Mouse (Mus musculus) heart, embryonic 10.5 days (tissue): ENCODE measurements at regions not wholly inside any gene's neighbourhood (a gene's known extent, or its start where the extent isn't known, plus 50 kb on each side); places are given as distances from the start of the nearest gene placed in this dataset.
"Not testable (repeated sequence)": the region's sequence is repeated elsewhere in the genome, so short reads cannot be mapped to it uniquely, and the experiment has no call there.

Experiments used
- DNase-seq: peaks from one replicate; pipeline ENCODE4 v3.0.0-alpha.2; 2017; ENCODE audit warnings: low spot score
- H3K27ac ChIP-seq: fragments of 300-500 bp; sonication (generic); 2 replicates; pipeline ENCODE4 v1.5.1; 2016; ENCODE audit warnings: mild to moderate bottlenecking
- H3K27me3 ChIP-seq: fragments of 300-500 bp; sonication (generic); 2 replicates; pipeline ENCODE4 v1.6.1; 2016; ENCODE audit warnings: mild to moderate bottlenecking; ENCODE audit not compliant: poor library complexity, insufficient read depth, severe bottlenecking
- H3K36me3 ChIP-seq: fragments of 300-500 bp; sonication (generic); 2 replicates; pipeline ENCODE4 v1.6.1; 2016; ENCODE audit warnings: mild to moderate bottlenecking, moderate library complexity
- H3K4me1 ChIP-seq: fragments of 300-500 bp; sonication (generic); 2 replicates; pipeline ENCODE4 v1.6.1; 2016; ENCODE audit warnings: mild to moderate bottlenecking
- H3K4me3 ChIP-seq: fragments of 300-500 bp; sonication (generic); 2 replicates; pipeline ENCODE4 v1.5.1; 2016; ENCODE audit warnings: mild to moderate bottlenecking, moderate library complexity
- H3K9me3 ChIP-seq: fragments of 300-500 bp; sonication (generic); 2 replicates; pipeline ENCODE4 v1.6.1; 2016; ENCODE audit warnings: mild to moderate bottlenecking, moderate library complexity
- WGBS: fragments of 180-500 bp; shearing (Covaris S2); methylation state at CpG from one replicate; pipeline ENCODE4 v1.1.7; 2016; 5-methylcytosine and 5-hydroxymethylcytosine counted together

DNA sequence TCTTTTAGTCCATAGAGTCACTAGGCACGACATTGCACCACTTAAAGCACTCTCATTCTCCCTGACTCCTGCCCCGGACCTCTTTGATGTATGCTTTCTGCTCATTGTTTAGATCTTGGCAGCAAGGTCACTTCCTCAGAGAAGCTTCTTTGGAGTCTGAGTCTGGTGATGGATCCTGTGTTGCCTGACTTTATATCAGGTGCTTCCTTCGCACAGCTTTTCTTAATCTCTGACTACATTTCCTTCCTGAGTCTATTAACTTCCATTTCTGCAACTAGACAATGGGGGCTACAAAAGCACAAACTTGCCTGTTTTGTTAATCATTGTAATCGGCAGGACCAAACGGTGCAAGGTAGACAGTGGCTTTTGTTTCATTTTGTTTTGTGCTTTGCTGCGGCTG lies 802.0 kb downstream of the Diaph3 start:
- Histone ChIP-seq H3K27me3 (no peaks in the 10 kb centered on the region), H3K36me3 (no peaks in the 10 kb centered on the region), H3K4me1 (no peaks in the 10 kb centered on the region), H3K4me3 (no peak overlapping the region), H3K9me3 (no peaks in the 10 kb centered on the region), H3K27ac (no peak overlapping the region)
- no peak for DNase-seq
- 62% methylated on average over 6 of the region's 6 CpGs for WGBS

DNA sequence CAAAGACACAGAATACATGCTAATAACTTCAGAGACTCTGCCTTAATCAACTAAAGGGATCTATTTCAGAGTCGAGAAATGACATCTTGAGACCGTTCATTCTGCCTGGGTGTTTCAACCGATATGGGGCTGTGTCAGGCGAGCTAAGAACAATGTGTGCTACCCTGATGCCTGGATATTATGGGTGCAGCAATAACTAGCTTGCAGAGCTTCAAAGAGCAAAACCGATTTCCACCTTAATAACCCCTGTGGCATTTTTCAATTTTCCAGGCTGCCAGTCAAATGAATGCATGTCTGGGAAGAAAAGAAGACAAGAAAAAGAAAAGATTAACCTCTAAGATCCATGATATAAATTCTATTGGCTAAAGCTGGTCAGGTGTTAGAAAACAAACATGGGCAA lies 804.0 kb downstream of the Diaph3 start:
- 79% methylated on average over 5 of the region's 5 CpGs for WGBS
- no peaks in the 10 kb centered on the region for H3K4me1 ChIP-seq
- DNase-seq = no peak
- H3K9me3 ChIP-seq = no peaks in the 10 kb centered on the region
- H3K36me3 ChIP-seq = no peaks in the 10 kb centered on the region
- H3K27ac ChIP-seq = no peak overlapping the region
- H3K27me3 ChIP-seq = no peaks in the 10 kb centered on the region
- no peak overlapping the region for H3K4me3 ChIP-seq

DNA sequence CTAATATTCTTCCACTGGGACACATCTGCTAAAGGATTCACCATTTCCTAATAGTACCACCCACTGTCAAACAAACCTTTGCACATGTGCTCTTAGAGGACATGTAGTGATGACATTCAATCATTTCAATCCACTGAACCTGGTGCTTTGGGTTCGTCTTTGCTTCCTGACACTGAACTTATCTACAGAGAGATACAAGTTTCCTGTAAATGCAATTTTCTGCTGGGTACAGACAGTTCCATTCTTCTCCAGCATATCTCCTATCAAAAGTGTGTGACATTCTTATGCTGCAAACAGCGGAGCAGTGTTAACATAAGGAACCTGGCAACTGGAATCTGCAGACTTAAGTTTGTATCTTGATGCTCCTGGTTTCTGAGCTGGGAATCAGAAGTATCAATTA lies 805.8 kb downstream of the Diaph3 start:
- Histone ChIP-seq H3K27ac (no peak overlapping the region), H3K4me1 (no peaks in the 10 kb centered on the region), H3K27me3 (no peaks in the 10 kb centered on the region), H3K36me3 (no peaks in the 10 kb centered on the region), H3K4me3 (no peak overlapping the region), H3K9me3 (no peaks in the 10 kb centered on the region)
- DNase-seq = no peak
- WGBS = 39% methylated on average over 2 of the region's 2 CpGs

DNA sequence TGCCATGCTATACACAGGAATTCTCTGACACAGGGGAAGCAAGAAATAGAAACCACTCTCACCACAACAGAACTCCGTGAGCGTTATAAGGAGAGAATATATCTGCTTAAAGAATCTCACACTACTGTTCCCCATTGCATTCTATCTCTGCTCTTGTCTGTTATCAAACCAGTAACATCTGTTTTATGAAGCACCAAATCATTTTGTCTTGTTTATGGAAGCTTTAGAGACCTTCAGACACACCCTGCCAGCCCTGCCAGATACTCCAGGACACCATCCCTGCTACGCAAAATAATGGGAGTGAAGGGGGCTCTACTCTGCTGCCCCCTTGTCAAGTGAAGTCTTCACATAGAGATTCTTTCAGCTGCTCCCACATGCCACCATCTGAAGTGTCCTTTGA lies 811.9 kb downstream of the Diaph3 start:
- no peak overlapping the region for H3K27ac ChIP-seq
- WGBS = 69% methylated on average over 3 of the region's 3 CpGs
- DNase-seq = no peak
- no peak overlapping the region for H3K4me3 ChIP-seq
- no peaks in the 10 kb centered on the region for H3K9me3 ChIP-seq
- H3K4me1 ChIP-seq = no peaks in the 10 kb centered on the region
- no peaks in the 10 kb centered on the region for H3K36me3 ChIP-seq
- no peaks in the 10 kb centered on the region for H3K27me3 ChIP-seq

DNA sequence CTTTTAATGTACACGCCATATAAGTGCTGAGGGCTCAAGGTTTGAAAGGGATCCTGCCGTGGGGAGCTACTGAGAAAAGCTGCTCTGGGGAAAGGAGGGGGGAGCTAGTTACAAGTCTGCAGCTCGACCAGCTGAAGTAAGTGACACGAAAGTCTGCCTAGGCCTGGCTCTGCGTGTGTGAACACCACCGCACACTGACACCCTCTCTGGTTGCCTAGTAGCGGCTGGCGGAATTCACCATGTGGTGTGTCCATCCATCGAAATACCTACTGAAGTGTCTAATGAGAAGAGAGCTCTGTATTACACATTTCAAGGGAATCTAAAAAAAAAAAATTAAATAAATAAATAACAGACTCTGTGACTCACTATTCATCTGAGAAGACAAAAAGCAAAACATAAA lies 813.4 kb downstream of the Diaph3 start:
- no peak for DNase-seq
- H3K4me1 ChIP-seq = no peaks in the 10 kb centered on the region
- H3K9me3 ChIP-seq = no peaks in the 10 kb centered on the region
- no peaks in the 10 kb centered on the region for H3K36me3 ChIP-seq
- no peak overlapping the region for H3K4me3 ChIP-seq
- no peak overlapping the region for H3K27ac ChIP-seq
- no peaks in the 10 kb centered on the region for H3K27me3 ChIP-seq
- WGBS = 77% methylated on average over 9 of the region's 9 CpGs

DNA sequence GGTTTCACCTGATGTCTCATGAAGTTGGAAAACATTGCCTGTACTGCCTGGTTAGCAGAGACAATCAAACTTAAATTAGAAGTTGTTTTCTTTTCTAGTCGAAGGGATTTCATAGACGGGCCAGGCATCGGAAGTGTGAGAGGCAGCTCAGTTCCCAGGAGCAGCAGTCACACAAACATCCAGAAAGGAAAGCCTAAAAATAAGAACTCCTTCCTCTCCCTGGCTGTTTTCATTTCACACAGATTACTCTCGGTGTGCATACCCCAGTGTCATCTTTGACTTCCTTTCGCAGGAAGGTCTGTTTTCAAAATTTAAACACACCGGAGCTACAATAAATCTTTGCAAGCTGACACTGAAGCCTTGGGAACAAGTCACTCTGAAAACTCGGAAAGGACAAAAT lies 818.7 kb downstream of the Diaph3 start:
- Histone ChIP-seq H3K4me3 (no peak overlapping the region), H3K27ac (peak overlapping the region; percentile 29; the same call in 1 of the 2 replicates), H3K36me3 (no peaks in the 10 kb centered on the region), H3K4me1 (no peaks in the 10 kb centered on the region), H3K27me3 (no peaks in the 10 kb centered on the region), H3K9me3 (no peaks in the 10 kb centered on the region)
- DNase-seq = no peak
- WGBS = 31% methylated on average over 7 of the region's 7 CpGs

DNA sequence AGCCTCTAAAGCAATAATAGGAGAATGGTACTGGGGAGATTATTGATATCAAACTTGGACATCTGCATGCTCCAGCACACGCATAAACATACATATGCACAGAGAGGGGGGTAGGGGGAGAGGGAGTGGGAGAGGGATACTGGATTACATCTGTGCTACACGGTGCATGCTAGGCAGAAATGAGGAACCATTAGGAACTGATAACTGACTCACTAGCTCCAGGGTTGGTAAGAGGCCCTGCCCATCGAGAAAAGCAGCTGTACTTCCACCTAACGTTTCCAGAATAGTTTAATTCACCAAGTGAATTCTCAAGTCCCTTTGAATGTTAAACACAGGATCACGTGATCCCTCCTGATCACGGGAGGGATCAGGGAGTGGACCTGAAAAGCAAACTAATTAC lies 825.1 kb downstream of the Diaph3 start:
- Histone ChIP-seq H3K9me3 (no peaks in the 10 kb centered on the region), H3K27me3 (no peaks in the 10 kb centered on the region), H3K36me3 (no peaks in the 10 kb centered on the region), H3K27ac (no peak overlapping the region), H3K4me3 (no peak overlapping the region), H3K4me1 (no peaks in the 10 kb centered on the region)
- 80% methylated on average over 6 of the region's 6 CpGs for WGBS
- DNase-seq = no peak

DNA sequence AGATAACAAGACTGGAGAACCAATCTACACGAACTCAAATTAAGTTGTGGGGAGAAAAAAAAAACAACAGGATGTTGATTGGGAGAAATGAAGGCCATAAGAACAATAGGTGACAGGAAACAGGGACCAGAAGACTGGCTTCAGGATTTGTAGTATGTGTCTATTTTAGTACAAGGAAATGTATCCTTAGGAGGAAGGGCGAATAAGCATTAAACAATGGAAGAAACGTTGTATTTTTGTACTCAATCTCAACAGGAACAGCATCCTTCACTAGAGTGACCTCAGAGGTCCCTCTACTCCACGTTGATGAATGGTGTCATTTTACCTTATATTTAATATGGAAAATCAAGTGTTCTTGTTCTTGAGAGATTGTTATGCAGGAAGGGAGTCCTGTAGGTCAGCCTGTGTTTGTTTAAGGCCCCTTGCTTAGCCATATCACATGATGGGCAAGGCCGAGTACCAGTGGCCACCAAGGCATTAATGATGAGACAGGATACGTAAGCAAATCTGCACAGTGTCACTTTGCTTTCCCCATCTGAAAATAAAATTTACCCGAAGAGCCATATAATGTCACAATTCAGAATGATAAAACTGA lies 832.0 kb downstream of the Diaph3 start:
- WGBS = 59% methylated on average over 7 of the region's 7 CpGs
- H3K4me1 ChIP-seq = no peaks in the 10 kb centered on the region
- DNase-seq = no peak
- no peak overlapping the region for H3K27ac ChIP-seq
- H3K36me3 ChIP-seq = no peaks in the 10 kb centered on the region
- no peak overlapping the region for H3K4me3 ChIP-seq
- H3K27me3 ChIP-seq = no peaks in the 10 kb centered on the region
- H3K9me3 ChIP-seq = no peaks in the 10 kb centered on the region

DNA sequence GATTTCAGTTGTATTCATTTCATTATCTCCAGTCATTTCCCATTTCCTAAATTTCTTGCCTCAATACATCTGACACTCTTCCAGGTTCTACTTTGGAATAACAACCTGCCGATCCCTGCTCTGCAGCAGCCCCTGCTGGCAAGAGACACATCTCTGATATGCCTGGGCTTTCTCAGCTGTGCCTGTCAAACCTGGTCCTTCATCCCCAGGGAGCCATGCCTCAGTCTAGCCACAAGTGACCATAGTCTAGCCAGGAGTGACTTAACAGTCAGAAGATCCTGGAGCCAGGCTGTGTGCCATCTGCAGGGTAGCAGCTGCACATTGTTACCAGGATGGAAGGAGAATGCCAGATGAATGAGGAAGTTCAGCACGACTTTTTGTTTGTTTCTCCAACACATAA lies 833.2 kb downstream of the Diaph3 start:
- H3K9me3 ChIP-seq = no peaks in the 10 kb centered on the region
- no peaks in the 10 kb centered on the region for H3K36me3 ChIP-seq
- no peaks in the 10 kb centered on the region for H3K4me1 ChIP-seq
- H3K4me3 ChIP-seq = no peak overlapping the region
- WGBS = 29% methylated on average over 2 of the region's 2 CpGs
- DNase-seq = peak; percentile 75
- no peaks in the 10 kb centered on the region for H3K27me3 ChIP-seq
- no peak overlapping the region for H3K27ac ChIP-seq

DNA sequence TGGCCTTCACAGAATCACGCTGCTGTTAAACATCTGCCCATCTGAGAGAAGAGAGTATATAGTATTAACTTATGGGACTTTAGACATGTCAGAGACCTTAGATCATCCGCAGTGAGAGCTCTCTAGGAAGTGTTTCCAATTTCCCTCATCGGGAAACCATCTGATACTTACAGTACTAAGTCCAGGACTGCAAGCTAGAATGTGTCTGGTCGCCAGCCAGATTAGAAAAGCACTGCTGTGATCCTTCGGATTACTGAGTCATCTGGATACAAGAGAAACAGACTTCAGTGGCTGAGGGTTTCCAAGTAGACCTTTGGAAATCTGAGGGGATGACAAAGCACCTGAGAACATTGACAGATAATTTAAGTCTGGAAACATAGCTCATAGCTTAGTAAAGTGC lies 839.4 kb downstream of the Diaph3 start:
- Histone ChIP-seq H3K4me1 (no peaks in the 10 kb centered on the region; the same call in 1 of the 2 replicates), H3K4me3 (no peak overlapping the region), H3K9me3 (no peaks in the 10 kb centered on the region), H3K36me3 (no peaks in the 10 kb centered on the region), H3K27me3 (no peaks in the 10 kb centered on the region), H3K27ac (no peak overlapping the region)
- no peak for DNase-seq
- WGBS = 74% methylated on average over 5 of the region's 5 CpGs

DNA sequence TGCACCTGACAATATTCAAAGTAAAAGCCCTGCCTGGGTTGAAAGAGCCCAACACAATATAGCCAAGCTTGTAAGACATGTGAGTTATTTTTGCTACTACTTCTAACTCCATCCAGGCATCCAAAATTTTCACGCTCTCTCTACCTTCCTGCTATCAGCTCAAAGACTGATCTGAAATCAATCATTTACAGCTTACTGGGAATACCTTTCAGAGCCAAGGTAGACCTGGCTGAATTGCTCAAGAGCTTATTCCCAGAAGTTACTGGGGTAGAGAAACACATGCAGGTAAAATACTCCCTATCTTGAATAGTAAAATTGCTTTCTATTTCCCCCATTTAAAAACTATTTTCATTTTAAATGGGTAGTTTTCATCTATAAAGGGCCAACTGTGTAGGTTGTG lies 840.2 kb downstream of the Diaph3 start:
- WGBS = 81% methylated on average over 1 of the region's 1 CpGs
- Histone ChIP-seq H3K9me3 (no peaks in the 10 kb centered on the region), H3K27me3 (no peaks in the 10 kb centered on the region), H3K4me1 (no peaks in the 10 kb centered on the region; the same call in 1 of the 2 replicates), H3K4me3 (no peak overlapping the region), H3K36me3 (no peaks in the 10 kb centered on the region), H3K27ac (no peak overlapping the region)
- DNase-seq = no peak

DNA sequence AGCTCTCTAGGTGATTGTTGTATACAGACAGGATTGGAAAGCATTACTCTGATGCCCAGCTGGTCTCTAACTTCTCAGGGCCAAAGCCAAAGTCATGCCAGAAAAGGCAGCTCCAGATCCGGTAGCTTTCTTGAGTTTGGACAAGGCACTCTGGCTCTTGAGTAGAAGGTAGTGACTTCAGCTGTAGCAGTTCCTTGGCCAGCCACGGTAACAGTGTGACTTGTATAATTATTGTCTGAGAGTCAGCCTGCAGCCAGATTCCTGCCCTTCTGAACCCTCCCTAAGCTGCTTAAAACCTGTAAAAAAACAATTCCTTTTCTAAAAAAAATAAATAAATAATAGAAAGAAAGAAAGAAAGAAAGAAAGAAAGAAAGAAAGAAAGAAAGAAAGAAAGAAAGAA lies 843.0 kb downstream of the Diaph3 start:
- DNase-seq = no peak
- Histone ChIP-seq H3K9me3 (no peaks in the 10 kb centered on the region), H3K4me3 (no peak overlapping the region), H3K27me3 (no peaks in the 10 kb centered on the region), H3K27ac (no peak overlapping the region), H3K36me3 (no peaks in the 10 kb centered on the region), H3K4me1 (no peaks in the 10 kb centered on the region; the same call in 1 of the 2 replicates)
- WGBS = 71% methylated on average over 2 of the region's 2 CpGs

DNA sequence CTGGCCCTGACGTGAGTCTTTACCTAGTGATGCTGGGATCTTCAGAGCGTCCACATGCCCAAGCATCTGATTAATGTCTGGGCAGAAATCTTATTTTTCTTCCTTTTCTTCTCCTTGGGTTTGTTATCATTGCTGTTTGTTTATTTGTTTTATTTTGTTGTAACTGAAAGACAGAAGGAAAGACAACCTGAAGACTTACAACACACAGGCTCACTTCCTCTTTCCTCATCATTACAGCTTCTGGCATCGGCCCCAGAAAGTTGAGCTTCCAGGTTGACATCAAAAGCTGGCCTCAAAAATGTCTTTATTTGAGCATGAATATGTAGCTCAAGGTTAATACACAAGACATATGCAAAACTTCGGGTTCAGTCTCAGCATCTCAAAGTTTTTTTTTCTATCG lies 846.4 kb downstream of the Diaph3 start:
- not testable (repeated sequence) for H3K4me1 ChIP-seq, H3K9me3 ChIP-seq, H3K36me3 ChIP-seq, H3K27ac ChIP-seq, H3K27me3 ChIP-seq, H3K4me3 ChIP-seq, DNase-seq
- 77% methylated on average over 5 of the region's 5 CpGs for WGBS

DNA sequence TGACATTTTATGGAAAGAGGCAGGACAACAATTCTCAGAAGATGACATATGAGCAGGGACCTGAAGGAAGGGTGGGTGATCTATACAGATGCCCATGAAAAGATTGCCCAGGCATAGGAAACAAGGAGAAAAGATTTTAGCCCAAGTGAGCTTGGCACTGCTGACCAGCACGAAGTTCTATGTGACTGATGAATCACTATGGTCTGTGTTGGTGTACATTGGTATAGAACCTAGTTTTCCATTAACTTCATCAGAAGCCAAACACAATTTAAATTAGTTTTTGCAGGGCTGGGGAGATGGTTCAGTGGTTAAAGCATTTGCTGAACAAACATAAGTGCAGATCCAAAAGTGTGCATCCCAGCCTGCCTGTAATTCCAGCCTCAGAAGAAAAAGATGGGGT lies 847.2 kb downstream of the Diaph3 start:
- H3K36me3 ChIP-seq = no peaks in the 10 kb centered on the region
- DNase-seq = no peak
- H3K4me3 ChIP-seq = no peak overlapping the region
- H3K4me1 ChIP-seq = no peaks in the 10 kb centered on the region
- WGBS = 73% methylated on average over 1 of the region's 1 CpGs
- no peak overlapping the region for H3K27ac ChIP-seq
- no peaks in the 10 kb centered on the region for H3K9me3 ChIP-seq
- no peaks in the 10 kb centered on the region for H3K27me3 ChIP-seq
